Mouse (Mus musculus): ENCODE results near the gene T2. TPM values are rescaled to one million over a fixed set of nuclear protein-coding genes. Genes with fewer than 3 reads are reported as not detected.

T2 gene
- polyA plus RNA-seq, 1 experiment: not detected

GRCm38 (mm10) chr17:8433121-8433977 lies 77.6 kb downstream of the T2 start:
- H3K27ac ChIP-seq (ENCODE audit: insufficient read depth, low read depth, low read length): no peak overlapping the region
- TF ChIP-seq POLR2A (IDR thresholded peaks at IDR 0.05; ENCODE audit: borderline replicate concordance, low read depth, low read length): no peak
- TF ChIP-seq CTCF (IDR thresholded peaks at IDR 0.05; ENCODE audit: low read depth, low read length): no peak
- H3K4me3 ChIP-seq (ENCODE audit: insufficient read depth, low read length): no peak overlapping the region
- H3K4me1 ChIP-seq (ENCODE audit: control insufficient read depth, insufficient read depth, low read length): no peaks in the 10 kb centered on the region

- TF ChIP-seq CTCF (IDR thresholded peaks at IDR 0.05; ENCODE audit: low read depth, low read length): no peak
- no peak for TF ChIP-seq POLR2A (IDR thresholded peaks at IDR 0.05; ENCODE audit: borderline replicate concordance, low read depth, low read length)
- H3K4me1 ChIP-seq (ENCODE audit: control insufficient read depth, insufficient read depth, low read length): no peaks in the 10 kb centered on the region
- H3K4me3 ChIP-seq (ENCODE audit: insufficient read depth, low read length): no peak within 1 kb of the TSS
- H3K27ac ChIP-seq (ENCODE audit: insufficient read depth, low read depth, low read length): no peak within 1 kb of the TSS
Observed at GRCm38 (mm10) chr17:8433978-8434960, 78.5 kb downstream of the T2 start, which contains the start of gene T. T (plus strand) TSS chr17:8434423.

GRCm38 (mm10) chr17:8436184-8436583 lies 80.4 kb downstream of the T2 start:
- no peak overlapping the region for H3K4me3 ChIP-seq (ENCODE audit: insufficient read depth, low read length)
- H3K4me1 ChIP-seq (ENCODE audit: control insufficient read depth, insufficient read depth, low read length): no peaks in the 10 kb centered on the region
- no peak overlapping the region for H3K27ac ChIP-seq (ENCODE audit: insufficient read depth, low read depth, low read length)
- TF ChIP-seq CTCF (IDR thresholded peaks at IDR 0.05; ENCODE audit: low read depth, low read length) (no peak), POLR2A (IDR thresholded peaks at IDR 0.05; ENCODE audit: borderline replicate concordance, low read depth, low read length) (no peak)

- no peaks in the 10 kb centered on the region for H3K4me1 ChIP-seq (ENCODE audit: control insufficient read depth, insufficient read depth, low read length)
- H3K4me3 ChIP-seq (ENCODE audit: insufficient read depth, low read length): no peak overlapping the region
- no peak overlapping the region for H3K27ac ChIP-seq (ENCODE audit: insufficient read depth, low read depth, low read length)
- TF ChIP-seq POLR2A (IDR thresholded peaks at IDR 0.05; ENCODE audit: borderline replicate concordance, low read depth, low read length) (no peak), CTCF (IDR thresholded peaks at IDR 0.05; ENCODE audit: low read depth, low read length) (no peak)
Observed at GRCm38 (mm10) chr17:8444062-8444461, 88.3 kb downstream of the T2 start.

- no peak overlapping the region for H3K4me3 ChIP-seq (ENCODE audit: insufficient read depth, low read length)
- no peaks in the 10 kb centered on the region for H3K4me1 ChIP-seq (ENCODE audit: control insufficient read depth, insufficient read depth, low read length)
- no peak for TF ChIP-seq POLR2A (IDR thresholded peaks at IDR 0.05; ENCODE audit: borderline replicate concordance, low read depth, low read length)
- TF ChIP-seq CTCF (IDR thresholded peaks at IDR 0.05; ENCODE audit: low read depth, low read length): no peak
- no peak overlapping the region for H3K27ac ChIP-seq (ENCODE audit: insufficient read depth, low read depth, low read length)
Observed at GRCm38 (mm10) chr17:8447676-8448192, 91.9 kb downstream of the T2 start.

GRCm38 (mm10) chr17:8448324-8448723 lies 92.5 kb downstream of the T2 start:
- H3K4me3 ChIP-seq (ENCODE audit: insufficient read depth, low read length): no peak overlapping the region
- H3K4me1 ChIP-seq (ENCODE audit: control insufficient read depth, insufficient read depth, low read length): no peaks in the 10 kb centered on the region
- TF ChIP-seq POLR2A (IDR thresholded peaks at IDR 0.05; ENCODE audit: borderline replicate concordance, low read depth, low read length) (no peak), CTCF (IDR thresholded peaks at IDR 0.05; ENCODE audit: low read depth, low read length) (no peak)
- no peak overlapping the region for H3K27ac ChIP-seq (ENCODE audit: insufficient read depth, low read depth, low read length)

- TF ChIP-seq POLR2A (IDR thresholded peaks at IDR 0.05; ENCODE audit: borderline replicate concordance, low read depth, low read length) (no peak), CTCF (IDR thresholded peaks at IDR 0.05; ENCODE audit: low read depth, low read length) (no peak)
- Histone ChIP-seq H3K27ac (ENCODE audit: insufficient read depth, low read depth, low read length) (no peak overlapping the region), H3K4me1 (ENCODE audit: control insufficient read depth, insufficient read depth, low read length) (no peaks in the 10 kb centered on the region; the same call in 1 of the 2 replicates), H3K4me3 (ENCODE audit: insufficient read depth, low read length) (no peak overlapping the region)
Observed at GRCm38 (mm10) chr17:8455196-8455595, 99.4 kb downstream of the T2 start.

- Histone ChIP-seq H3K27ac (ENCODE audit: insufficient read depth, low read depth, low read length) (no peak overlapping the region), H3K4me1 (ENCODE audit: control insufficient read depth, insufficient read depth, low read length) (no peaks in the 10 kb centered on the region; the same call in 1 of the 2 replicates), H3K4me3 (ENCODE audit: insufficient read depth, low read length) (no peak overlapping the region)
- TF ChIP-seq CTCF (IDR thresholded peaks at IDR 0.05; ENCODE audit: low read depth, low read length) (no peak), POLR2A (IDR thresholded peaks at IDR 0.05; ENCODE audit: borderline replicate concordance, low read depth, low read length) (no peak)
Observed at GRCm38 (mm10) chr17:8455601-8456000, 99.8 kb downstream of the T2 start.

GRCm38 (mm10) chr17:8456856-8457460 lies 101.2 kb downstream of the T2 start:
- TF ChIP-seq POLR2A (IDR thresholded peaks at IDR 0.05; ENCODE audit: borderline replicate concordance, low read depth, low read length) (no peak), CTCF (IDR thresholded peaks at IDR 0.05; ENCODE audit: low read depth, low read length) (no peak)
- no peak overlapping the region for H3K4me3 ChIP-seq (ENCODE audit: insufficient read depth, low read length)
- no peak overlapping the region for H3K27ac ChIP-seq (ENCODE audit: insufficient read depth, low read depth, low read length)
- no peaks in the 10 kb centered on the region; the same call in 1 of the 2 replicates for H3K4me1 ChIP-seq (ENCODE audit: control insufficient read depth, insufficient read depth, low read length)
